Mouse (Mus musculus) kidney, adult 18-20 months (tissue): ENCODE data around the gene Mical3.

Experiments used
- DNase-seq: peaks from one replicate; pipeline ENCODE4 v3.0.0; 2021

Mical3 gene

DNA sequence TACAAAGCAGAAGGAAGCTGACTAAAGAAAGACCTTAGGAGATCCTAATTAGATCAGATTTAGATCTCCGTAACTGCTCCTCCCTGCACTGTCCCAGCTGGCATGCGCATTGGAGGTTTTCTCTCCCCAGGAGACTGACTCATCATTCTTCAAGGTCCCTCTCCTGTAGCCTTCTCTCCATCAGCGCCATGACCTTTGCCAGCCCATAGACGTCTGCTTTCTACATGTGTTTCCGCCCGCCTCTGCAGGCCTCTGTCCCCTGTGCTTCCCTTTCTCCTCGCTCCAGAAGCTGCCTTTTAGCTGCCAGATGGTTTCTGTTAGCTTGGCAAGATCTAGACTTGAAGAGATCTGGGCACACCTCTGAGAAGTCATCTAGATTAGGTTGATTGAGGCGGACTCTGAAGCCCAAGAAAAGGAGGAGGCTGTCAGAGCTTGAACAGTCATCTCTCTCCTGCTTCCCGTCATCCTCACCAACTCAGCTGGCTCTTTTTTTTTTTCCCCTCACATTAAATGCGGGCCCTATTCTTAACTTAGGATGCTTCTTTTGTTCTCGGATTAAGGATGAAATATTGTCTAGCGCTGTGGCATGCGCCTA lies 14.3 kb upstream of the Mical3 start:
- DNase-seq, result no peak

DNA sequence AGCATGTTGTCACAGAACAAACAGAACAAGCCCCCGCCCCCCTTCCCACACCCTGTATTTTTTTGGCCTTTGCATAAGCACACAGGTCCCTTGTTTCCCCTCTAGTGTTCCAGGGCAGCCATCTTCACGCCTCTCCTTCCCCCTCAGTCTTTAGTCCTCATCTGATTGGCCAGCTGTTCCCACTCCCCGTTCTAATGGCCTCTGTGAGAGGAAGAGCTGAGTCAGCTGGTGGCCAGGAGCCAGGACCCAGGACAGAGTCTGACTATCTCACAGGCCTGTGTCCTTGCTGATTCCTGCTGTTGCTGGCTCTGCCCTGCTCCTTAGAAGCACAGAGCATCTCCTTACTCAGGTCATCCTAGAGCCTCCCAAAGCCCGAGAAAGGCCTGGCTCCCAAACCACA lies 13.3 kb upstream of the Mical3 start:
- DNase-seq, result peak; percentile 72

DNA sequence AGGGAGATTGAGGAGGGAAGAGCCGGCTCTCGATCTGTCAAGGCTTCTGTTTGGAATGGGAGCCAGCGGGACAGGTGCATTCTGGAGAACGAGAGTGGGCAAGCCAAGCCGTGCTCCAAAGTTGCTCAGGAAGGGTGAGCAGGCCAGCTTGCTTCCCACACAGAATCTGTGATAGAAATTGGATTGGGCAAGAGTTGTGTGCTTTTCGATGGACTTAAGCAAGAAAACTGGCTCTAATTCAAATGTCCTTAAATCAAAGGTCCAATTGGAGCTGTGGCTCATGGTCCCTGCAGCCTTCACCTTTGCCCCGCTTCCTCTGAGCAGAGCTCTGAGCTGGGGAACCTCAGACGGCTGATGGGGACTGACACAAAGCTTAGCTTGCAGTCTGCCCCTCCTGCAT lies 12.6 kb upstream of the Mical3 start:
- DNase-seq, result peak; percentile 52

DNA sequence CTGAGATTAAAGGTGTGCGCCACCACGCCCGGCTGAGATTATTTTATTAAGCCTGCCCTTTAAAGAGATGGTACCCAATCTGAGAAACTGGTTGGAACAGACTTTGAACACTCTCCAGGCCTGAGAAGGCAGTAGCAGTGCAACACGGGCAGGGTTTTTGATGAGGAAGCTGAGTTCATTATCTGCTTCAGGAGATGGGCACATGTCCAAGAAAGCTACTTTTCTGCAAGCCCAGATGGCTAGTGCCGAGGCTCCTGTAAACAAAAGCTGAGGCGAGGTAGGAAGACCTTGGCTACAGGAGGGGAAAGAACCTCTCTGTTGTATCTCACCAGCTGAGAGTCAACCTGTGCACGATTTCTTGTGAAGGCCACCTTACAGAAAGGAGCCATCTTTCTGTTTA lies 11.5 kb upstream of the Mical3 start:
- DNase-seq, result no peak

DNA sequence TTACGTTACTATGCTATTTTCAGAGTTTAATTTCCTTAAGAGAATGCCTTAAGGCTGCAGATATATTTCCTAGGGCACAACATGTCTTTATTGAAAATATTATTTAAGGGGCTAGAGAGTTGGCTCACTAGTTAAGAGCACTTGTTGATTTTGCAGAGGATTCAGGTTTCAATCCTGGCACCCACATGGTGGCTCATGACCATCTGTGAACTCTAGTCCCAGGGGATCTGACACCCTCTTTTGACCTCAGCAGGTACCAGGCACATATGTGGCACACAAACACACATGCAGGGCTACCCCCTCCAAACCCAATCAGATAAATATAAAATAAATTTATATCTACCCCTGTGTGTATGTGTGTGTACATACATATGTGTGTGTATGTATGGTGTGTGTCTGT lies 8.5 kb upstream of the Mical3 start:
- DNase-seq, result no peak

DNA sequence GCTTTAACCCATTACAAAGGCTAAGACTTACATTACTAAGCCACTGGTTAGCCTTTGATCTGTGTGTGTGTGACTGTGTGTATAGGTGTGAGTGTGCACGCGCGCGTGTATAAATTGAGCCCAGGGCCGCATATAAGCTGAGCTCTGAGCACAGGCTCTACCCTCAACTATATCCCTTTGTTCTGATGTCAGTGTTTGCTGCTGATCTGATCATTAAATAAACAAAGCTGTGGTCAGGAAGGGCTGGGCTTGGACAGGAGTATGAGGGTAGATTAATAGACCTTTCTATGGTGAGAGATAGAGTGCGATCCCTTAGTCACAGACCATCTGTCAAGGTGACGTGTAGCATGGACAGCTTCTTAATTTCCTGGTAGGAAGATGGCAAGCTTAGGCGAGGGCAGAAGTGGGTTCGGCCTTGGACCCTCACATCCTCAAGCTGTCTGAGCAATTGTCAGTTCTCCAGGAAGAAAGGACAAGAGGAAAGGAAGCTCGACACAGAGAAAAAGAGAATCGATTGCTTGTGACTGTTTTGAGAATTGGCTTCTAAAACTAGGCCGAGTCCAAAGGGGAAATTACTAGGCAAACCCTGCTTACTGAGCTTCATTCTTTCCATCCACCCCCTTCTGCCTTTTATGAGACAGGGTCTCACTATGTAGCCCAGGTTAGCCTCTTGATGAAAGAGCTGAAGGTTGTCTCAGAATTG lies 7.7 kb upstream of the Mical3 start:
- no peak for DNase-seq

DNA sequence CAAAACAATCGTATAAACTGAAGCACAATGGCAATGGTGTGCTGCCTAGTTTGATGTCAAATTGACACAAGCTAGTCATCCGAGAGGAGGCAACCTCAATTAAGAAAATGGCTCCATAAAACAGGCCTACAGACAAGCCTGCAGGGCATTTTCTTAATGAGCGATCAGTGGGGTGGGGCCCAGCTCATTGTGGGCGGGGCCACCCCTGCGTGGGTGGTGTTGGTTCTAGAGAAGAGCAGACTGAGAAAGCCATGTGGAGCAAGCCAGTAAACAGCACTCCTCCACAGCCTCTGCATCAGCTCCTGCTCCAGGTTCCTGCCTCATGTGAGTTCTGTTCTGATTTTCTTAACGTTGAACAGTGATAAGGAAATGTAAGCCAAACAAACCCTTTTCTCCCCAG lies 6.4 kb upstream of the Mical3 start:
- no peak for DNase-seq

DNA sequence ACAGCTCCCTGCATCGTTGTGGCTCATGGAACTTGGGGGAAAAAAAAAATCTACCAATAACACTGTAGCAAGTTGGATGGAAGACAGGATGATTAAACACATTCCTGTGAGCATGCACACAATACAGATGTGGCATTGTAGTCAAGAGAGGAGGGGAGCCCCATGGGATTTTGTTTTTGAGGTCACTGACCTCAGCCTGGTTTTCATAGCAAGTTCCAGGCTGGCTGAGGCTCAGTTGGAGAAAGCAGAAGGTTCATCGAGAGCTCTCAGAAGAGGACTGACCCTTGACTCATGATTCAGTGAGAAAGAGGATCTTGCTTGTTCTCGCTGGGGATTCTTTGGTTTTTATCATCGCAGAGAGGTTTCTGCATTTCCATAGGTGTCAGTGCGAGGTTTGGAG lies 4.1 kb upstream of the Mical3 start:
- no peak for DNase-seq

DNA sequence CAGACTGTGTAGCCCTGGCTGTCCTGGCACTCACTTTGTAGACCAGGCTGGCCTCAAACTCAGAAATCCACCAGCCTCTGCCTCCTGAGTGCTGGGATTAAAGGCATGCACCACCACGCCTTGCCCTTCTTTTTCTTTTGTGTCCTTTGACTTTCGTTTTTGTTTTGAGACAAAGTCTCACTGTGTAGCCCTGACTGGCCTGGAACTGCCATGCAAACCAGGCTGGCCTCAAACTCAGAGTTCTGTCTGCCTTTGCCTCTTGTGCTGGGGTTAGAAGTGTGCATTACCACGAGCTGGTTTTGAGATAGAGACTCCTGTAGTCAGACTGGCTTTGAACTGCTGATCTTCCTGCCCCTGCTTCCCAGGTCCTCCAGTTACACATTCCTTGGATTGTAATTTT lies 3.5 kb upstream of the Mical3 start:
- DNase-seq, result no peak

DNA sequence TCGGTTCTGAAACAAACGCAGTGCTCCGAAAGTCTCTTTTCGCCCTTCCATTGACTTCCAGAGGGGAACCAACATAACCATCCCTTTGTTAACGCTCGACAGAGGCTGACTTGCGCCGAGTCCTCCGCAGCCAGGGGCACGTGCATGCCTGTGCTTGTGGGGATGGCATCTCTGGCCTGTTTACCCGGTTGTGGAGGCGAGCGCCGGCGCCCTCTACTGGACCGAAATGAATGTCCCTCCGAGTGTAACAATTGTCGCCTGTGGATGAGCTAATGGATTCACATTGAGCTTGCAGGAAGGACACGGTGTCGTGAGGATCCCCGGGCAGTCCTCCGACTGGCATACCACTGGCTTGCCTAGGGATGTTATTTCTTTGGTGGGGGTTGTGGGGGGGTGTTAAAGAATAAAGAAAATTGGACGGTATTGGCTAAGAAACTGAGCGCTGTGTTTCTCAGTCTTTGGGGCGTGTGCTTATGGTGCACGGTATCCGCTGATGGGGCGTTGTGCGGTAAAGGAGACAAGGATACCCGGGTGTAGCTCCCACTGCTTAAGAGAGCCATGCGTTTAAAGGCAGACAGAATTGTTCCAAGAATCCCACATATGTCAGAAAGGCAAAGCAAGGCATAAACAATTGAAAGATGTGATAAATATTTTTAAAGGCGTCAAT lies 627 bp downstream of the Mical3 start:
- DNase-seq, result peak; percentile 87

DNA sequence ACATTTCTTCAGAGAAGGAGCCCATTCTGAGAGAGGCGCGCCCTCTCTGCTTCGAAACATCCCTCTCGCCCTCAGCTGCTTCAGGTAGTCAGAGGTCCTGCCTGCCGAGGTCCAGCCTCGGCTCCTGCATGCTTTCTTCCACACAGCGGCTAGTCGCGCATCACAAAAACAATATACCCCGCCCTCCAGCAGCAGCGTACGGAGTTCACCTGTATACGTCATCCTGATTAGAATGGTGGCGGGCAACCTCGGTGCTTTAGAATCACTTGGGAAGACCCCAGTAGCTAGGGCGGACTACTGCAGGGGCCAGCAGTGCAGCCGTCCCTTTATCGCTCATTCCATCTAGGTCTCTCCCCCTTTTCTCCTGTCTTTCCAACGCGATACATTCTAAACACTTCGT lies 1.3 kb downstream of the Mical3 start:
- DNase-seq, result no peak

DNA sequence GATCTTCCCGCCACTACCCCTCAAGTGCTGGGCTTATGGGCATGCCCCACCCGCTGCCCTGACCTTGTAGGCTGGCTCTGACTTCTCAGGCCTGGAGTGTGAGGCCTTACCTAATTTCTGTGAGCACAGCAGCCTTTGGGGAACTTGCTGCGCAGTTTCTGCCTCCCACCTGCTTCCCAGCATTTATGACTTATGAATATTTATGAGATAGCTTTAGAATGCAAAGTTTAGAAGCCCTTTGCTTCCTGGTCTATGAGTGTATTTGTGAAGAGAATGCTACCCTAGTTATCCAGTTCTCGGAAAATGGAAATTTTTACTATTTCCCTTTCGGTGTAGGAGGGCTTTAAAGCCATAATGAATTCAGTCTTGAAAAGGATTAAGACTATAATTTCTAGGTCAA lies 2.1 kb downstream of the Mical3 start:
- DNase-seq, result no peak

DNA sequence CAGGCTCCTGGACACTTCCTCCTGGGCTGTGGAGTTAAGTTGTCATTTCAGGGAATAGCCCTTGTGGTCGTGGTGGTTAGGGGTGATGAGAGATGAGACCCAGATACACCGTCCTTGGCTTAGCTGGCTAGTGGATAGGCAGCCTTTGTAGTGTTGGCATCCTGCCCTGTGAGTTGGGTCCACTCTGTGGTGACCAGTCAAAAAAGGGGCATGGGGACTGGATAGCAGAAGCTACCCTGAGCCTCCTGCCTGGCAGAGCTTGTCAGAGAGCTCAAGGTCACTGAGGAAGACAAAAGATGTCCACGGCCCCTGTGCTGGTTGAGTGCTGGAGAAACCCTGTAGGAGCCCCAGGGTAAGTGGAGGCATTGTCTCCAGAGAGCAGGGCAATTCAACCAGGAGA lies 3.1 kb downstream of the Mical3 start:
- DNase-seq, result no peak

DNA sequence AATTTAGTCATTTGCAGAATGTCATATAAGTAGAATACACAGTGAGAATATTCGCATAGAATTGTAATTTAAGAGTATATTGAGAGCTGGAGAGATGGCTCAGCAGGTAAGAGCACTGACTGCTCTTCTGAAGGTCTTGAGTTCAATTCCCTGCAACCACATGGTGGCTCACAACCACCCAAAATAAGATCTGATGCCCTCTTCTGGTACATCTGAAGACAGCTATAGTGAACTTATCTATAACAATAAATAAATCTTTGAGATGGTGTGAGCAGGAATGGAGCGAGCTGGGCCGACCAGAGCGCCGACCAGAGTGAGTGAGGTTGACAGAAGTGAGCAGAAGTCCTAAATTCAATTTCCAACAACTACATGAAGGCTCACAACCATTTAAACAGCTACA lies 4.6 kb downstream of the Mical3 start:
- DNase-seq, result no peak

DNA sequence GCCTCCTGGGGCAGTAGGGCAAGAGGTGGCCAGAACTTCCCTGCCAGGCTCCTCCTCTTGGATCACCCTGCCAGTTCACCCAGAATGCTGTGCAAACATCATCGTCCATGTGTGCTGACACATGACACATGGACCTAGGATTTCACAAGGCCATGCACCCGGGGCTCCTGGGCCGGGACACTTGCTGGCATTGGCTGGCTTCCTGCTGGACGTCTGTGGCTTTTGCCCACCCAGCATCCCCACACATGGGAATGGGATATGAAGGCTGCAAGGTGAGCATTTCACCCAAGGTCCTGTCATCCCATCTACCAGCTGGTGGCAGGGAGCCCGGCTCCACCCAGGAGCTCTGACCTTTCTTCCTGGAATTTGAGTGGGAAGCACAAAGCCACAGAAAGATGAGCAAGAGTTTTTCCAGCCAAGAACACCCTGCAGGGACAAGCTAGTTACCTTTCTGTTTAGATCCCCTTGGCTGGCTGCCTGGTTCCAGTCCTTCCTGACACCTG lies 8.0 kb downstream of the Mical3 start:
- DNase-seq, result peak; percentile 86

DNA sequence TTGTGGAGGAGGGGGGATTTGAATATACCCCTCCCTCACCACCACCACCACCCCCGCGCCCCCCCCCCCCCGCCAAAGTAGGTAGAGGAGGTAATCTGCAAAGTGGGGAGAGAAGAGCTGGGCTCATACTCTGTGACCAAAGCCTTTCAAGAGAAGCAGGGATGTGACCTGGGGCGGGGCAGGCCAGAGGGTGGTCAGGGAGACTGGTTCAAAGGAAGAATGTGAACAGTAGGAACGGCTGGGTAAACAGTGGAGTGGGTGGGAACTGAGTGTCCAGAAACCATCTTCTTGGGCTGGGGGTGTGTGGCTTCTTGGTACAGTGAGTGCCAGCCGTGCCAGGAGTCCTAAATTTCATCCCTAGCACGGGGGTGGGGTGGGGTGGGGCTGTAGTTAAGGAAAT lies 10.0 kb downstream of the Mical3 start:
- no peak for DNase-seq

DNA sequence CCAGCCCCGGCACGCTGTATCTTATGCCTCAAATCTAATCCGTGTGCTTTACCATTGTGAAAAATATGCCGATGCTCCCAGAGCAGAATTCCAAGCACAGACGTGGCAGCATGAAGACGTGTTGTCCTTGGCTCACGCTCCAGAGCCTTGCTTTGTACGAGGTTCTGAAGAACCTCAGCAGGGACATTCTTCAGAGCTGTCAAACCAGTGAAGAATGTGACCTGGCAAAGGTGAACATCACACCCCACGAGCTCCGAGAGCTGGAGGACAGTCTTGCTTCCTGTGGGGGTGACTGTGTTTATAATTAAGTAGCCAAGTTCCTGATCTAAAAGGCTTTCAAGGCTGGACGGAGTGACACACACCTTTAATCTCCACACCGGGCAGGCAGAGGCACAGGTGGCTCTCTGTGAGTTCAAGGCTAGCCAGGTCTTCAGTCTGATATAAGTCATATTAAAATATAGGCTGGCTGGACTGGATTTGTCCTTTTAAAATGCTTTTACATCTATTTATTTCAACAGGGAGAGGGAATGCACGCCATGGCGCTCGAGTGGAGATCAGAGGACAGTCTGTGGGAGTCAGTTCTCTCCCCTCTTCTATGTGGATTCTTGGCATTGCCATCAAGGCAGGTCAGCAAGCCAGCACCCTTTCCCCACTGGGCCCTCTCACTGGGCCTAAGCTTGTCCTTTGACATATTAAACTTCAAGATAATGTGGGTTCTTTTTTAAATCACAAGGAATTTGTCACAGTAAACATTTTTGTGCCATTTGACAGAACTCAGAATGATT lies 12.6 kb downstream of the Mical3 start:
- peak; percentile 22 for DNase-seq

DNA sequence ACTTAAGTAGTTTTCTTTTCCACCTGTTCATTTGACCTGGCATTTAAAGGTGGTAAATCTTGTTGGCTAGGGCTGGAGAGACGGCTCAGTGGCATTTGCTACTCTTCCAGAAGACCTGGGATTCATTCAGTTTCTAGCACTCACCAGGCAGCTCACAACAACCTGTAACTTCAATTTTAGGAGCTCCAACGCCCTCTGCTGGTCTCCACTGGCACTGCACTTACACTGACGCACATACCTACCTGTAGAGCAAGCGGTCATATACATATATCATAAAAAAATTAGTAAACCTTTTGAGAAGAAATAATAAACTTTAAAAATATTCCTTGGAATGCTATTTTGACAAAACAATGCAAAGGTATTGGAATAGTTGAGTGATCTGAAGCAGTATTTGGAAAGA lies 13.7 kb downstream of the Mical3 start:
- DNase-seq, result no peak

DNA sequence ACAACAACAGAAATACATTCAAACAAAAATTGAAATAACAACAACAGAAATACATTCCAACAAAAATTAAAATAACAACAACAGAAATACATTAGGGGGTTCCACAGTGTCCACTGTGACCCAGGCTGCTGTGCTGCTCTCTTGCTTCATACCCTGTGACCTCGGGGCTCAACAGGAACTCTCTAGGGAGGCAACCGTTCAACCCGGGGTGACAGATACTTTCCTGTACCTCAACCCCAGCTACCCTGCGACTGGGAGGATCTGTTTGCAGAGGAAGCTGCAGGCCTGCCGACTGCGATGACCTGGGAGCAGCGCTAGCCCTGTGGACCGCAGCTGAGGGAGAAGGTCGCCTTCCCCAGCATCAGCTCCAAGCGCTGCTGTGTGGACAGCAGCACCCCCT lies 14.4 kb downstream of the Mical3 start:
- no peak for DNase-seq

DNA sequence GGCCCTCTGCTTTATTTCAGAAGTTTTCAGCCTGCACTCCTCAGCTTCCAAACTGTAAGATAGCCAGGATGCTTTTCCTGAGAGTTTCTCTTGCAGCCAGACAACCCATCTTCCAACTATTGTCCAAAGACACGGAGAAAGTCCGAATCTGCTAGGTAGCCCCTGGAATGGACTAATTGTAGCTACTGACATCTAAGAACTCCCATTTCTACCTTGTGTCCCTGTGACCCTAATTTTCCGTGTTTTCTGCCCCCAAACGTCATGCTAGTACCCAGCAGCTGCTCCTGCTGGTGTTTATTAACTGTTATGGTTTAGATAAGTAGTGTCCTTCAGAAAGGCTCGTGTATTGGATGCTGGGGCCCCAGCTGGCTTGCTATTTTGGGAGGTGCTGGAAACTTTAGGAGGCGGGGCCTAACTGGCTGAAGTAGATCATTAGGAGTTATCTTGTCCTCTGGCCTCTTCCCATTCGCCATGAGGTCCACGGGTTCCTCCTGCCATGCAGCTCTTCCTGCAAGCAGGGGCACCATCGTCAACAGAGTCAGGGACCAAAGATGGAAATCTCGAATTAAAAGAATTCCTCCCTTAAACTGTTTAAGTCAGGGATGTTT lies 19.2 kb downstream of the Mical3 start:
- DNase-seq, result no peak

DNA sequence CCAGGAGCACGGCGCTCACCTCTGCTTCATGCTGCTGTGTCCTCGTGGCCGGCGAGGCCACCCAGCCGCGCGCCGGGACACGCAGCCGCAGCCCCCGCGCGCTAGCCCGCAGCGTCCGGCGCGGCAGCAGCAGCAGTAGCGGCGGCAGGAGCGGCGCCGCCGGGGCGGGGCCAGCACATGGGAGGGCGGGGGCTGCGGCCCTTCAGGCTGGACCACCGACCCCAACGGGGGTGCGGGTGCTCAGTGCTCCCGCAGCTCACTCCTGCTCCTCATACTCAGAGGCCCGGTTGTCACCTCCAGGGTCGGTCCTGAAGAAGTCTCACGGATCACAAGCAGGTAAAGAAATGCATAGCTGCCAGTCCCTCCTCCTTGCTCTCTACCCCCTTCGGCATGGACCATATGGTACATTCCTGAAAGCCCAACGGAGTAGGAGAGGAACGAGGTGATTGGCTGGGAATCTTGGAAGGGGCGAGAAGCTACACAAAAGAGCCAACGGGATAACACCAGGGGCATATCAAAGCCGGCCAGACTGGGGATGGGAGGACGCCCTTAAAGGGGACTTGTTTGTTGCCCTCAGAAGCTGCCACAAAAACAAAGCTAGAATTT lies 20.7 kb downstream of the Mical3 start:
- DNase-seq, result peak; percentile 92

DNA sequence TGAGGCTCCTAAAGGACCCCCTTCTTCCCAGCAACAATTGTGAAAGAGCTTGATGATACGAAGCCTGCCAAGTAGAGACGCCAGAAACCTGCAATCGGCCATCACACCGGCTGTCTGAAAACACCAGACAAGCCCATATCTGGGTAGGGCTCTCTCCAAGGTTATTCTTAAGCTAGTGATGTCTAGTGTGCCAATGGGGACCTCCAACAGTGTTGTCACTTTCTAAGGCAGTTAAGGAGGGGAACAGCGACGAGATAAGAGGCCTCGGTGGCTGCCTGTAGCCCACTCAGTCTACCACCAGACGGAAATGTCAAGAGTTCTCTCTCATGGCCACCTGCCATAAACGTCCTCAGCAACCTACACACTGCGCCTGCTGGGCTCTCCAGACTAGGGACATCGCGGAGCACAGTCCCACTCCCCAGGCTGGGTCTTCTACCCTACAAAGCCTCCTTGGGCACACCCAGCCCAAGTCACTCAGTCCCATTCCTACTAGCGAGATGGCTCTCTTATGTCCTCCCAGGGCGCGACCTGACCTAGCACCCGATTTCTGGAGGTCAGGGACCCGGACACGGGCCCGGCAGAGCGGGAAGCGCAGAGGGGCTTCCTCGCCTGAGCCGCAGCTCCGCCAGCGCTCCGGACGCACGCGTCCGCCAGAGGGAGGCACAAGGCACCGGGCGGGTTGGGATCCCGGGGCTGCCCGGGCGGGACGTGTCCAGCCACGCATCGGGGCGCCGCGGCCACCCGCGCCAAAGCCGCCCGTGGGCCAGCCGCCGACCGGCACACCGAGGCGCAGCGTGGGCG lies 21.4 kb downstream of the Mical3 start:
- no peak for DNase-seq
